Mouse (Mus musculus) lung, postnatal 14 days (tissue): ENCODE data around the gene Cog1.
"Not testable (repeated sequence)": the region's sequence is repeated elsewhere in the genome, so short reads cannot be mapped to it uniquely, and the experiment has no call there.

Experiments
- DNase-seq: peaks from one replicate; pipeline ENCODE4 v3.0.0; 2021

Cog1 gene

GRCm38 (mm10) chr11:113632303-113632702 is 16.7 kb upstream of the Cog1 start:
- DNase-seq, result no peak

DNA sequence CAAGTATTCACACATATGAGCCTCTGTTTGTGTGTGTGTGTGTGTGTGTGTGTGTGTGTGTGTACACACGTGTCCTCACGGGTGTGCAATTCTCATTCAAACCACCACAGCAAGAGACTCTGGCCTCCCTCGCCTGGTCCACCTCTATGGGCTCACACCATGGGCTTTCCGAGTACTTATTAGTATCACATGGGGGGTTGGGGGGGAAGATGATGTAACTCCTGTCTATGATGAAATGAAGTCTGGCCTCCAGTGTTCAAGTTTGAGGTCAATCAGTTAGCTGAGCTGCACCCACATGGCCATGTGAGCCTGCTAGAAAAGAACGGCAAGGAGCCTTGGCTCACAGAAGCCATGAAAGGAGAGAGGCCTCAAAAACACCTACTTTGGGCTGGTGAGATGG is 15.6 kb upstream of the Cog1 start:
- no peak for DNase-seq

DNA sequence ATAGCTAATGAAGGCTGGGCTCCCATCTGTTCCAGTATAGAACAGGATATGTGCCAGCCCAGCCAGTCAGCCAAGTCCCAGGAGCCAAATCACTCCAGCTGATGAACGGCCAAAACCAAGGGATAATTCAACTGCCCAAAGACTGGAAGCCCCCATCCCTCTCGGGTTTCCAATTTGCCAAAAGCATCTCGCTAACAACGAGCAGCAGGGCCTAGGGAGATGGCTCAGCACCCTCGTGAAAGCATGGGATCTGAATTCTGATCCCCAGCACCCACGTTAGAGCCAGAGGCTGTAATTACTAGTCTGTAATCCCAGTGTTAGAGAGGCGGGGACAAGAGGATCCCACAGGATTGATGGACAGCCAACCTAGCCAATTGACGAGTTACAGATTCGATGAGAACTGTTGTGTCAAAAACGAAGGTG is 14.3 kb upstream of the Cog1 start:
- no peak for DNase-seq

DNA sequence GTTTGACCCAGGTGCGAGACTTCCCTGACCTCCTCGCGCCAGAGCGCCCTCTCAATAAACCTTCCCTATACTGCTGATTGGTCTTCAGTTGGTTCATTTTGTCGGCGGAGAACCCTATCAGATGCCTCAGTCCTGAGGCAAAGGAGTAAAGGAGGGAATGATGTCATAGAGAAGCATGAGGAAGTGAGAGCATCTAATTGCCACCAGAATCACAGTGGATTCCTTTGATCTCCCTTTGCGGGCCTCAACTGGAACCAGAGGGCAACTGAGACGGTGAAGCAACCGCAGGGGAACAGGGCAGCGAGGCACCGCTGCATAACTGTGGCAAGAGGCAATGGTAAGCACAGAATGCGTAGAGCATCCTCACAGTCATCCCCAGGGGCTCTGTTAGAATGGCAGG is 10.3 kb upstream of the Cog1 start:
- DNase-seq, result no peak

GRCm38 (mm10) chr11:113645181-113645580 is 3.8 kb upstream of the Cog1 start:
- no peak for DNase-seq

DNA sequence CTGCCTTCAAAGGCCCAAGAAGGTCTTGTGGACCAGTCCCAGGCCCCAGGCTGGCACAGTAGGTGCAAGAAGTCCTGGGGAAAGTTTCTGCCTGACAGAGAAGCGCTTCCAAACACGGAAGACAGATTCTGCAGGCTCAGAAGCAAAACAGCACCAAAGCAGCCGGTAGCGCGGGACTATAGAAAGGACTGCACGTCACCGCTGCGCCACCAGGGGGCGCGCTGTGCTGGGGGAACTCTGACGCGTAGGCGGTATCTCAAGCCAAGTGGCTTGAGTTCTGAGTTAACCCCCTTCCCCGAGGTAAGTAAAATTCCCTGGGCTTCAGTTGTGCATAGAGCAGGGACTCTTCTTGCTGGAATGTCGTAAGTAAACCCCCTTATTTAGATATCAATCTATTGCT is 817 bp upstream of the Cog1 start:
- DNase-seq, result peak; percentile 88

DNA sequence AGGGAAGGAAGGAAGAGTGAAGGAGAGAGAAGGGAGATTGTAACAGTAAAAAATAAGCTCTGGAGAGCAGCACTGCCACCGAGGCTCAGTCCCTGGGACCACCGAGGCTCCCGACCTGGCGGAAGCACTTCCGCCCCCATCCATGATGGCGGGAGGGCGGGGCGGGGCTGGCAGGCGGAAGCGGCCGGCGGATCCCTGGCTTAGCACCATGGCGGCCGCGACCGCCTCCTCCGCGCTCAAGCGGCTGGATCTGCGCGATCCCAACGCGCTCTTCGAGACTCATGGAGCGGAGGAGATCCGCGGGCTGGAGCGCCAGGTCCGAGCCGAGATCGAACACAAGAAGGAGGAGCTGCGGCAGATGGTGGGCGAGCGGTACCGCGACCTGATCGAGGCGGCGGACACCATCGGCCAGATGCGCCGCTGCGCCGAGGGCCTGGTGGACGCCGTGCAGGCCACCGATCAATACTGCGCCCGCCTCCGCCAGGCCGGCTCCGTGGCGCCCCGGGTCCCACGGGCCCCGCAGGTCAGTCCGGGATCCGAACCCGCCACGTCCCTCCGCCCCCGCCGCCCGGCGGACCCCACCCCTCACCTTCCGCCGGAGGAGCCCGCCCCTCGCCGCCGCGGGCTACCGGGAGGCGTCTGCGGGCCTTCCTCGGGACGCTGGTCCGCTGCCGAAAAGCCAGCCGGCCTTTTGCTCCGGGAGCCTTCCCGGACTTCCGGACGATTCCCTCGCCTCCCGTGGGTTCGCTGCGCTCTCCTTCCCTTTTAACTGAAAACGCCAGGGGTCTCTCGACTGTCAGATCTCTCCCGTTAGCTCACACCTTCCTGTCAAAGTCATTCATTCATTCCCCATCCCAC is 613 bp downstream of the Cog1 start, which contains the start of gene Slc39a11:
Gene Slc39a11 (minus strand): TSS at position 727 of the 858 bp plus-strand sequence.
- peak; percentile 75 for DNase-seq

DNA sequence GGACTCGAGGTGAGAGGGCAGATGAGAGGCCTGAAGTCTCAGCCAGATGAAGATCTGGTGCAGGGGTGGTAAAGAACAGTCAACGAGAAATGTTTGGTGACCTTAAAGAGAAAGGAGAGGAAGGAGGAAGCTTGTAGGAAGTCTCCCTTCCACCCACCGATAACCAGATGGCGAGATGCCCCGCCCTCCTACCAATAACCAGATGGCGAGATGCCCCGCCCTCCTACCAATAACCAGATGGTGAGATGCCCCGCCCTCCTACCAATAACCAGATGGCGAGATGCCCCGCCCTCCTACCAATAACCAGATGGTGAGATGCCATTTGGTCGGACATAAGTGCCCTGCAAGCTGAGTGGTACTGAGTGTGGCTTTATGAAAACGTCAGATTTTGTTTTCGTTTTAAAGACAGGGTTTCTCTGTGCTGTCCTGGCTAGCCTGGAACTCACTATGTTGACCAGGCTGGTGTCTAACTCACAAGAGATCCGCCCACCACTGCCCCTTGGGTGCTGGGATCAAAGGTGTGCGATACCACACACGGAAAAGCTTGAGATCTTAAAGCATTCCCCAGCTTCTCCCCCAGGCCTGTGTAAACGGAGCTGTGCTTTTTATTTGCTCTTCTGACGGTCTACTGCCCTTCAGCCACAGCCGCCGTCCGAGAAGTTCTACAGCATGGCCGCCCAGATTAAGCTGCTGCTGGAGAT is 2.4 kb downstream of the Cog1 start:
- DNase-seq, result no peak

DNA sequence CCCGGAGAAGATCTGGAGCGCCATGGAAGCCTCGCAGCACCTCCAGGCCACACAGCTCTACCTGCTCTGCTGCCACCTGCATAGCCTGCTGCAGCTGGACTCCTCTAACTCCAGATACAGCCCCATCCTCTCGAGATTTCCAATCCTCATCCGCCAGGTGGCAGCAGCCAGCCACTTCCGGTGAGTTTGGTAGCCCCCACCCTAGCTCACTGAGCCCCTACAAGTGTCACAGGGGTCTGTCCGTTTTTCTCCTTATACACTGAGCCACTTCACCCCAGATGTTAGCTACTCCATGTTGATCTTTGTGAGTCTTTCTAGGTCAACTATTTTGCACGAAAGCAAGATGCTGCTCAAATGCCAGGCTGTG is 2.9 kb downstream of the Cog1 start:
- peak; percentile 47 for DNase-seq

- no peak for DNase-seq
Observed at GRCm38 (mm10) chr11:113652516-113652915, 3.5 kb downstream of the Cog1 start.

DNA sequence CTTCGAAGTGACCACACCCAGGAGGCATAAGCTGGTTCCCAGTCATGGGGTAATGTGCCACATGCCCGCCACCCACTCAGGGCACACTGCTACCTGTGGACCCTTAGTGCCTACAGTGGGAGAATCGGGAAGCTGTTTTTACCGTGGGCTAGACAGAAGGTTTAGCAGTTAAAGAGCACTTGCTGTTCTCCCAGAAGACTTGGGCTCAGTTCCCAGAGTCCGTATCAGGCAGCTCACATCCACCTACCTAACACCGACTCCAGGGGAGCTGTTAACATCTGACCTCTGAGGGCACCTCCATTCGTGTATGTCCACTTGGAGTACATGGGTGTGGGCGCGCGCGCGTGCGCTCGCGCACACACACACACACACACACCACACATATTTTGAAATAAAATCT is 5.1 kb downstream of the Cog1 start:
- DNase-seq, result no peak

GRCm38 (mm10) chr11:113654561-113655270 is 5.7 kb downstream of the Cog1 start:
- no peak for DNase-seq

- DNase-seq, result no peak
Observed at GRCm38 (mm10) chr11:113656511-113656932, 7.6 kb downstream of the Cog1 start.

DNA sequence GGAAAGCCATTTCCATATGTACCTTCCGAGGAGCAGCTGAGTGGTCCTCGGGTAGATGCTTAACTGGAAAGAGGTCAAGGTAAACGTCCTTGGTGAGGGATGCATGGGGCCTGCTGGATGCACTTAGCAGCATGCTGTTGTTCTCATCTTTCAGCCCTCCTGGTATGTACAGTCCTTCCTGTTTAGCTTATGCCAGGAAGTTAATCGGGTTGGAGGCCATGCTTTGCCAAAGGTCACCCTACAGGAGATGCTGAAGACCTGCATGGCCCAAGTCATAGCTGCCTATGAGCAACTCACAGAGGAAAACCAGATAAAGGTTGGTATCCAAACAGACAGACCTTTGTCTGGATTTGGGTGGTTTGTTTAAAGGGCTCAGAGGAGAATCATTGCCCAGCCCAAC is 8.3 kb downstream of the Cog1 start:
- DNase-seq, result no peak

GRCm38 (mm10) chr11:113658319-113658718 is 9.3 kb downstream of the Cog1 start:
- no peak for DNase-seq

- no peak for DNase-seq
Observed at GRCm38 (mm10) chr11:113658763-113659162, 9.8 kb downstream of the Cog1 start.

GRCm38 (mm10) chr11:113660213-113660612 is 11.2 kb downstream of the Cog1 start:
- not testable (repeated sequence) for DNase-seq

GRCm38 (mm10) chr11:113660940-113661339 is 12.0 kb downstream of the Cog1 start:
- no peak for DNase-seq

- no peak for DNase-seq
Observed at GRCm38 (mm10) chr11:113661835-113662351, 12.9 kb downstream of the Cog1 start.

DNA sequence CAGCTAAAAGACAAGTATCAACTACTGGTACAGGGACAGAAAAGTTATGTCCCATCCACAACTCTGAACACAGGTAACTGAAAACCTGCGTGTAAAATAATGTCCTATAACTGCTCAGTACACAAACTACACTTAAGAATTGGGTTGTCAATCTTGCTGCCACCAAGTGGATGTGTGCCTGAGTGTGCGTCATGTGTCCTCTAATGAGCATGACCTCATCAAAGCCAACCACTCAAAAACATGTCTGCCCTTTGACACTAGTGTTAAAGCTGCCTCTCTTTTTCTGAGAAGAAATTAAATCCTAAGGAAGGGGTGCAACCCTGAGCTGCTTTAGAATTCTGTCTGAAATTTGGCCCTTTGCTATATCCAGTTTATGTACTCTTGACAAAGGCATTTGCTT is 15.3 kb downstream of the Cog1 start:
- DNase-seq, result no peak

DNA sequence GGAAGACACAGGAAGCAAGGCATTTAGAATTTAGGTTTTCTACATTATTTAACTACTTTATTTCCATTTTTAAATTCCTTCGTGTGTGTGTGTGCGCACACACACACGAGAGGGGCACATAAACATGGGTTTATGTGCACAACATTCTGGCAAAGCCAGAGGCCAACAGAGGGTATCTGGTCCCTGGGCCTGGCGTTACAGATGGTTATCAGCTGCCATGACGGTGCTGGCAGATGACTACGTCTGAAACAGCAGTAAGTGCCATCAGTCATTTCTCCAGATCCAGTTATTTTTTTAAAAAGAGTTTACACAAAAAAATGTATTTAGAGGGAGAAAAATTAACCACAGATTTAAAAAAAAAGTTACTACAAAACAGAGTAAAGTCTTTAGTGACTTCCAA is 17.2 kb downstream of the Cog1 start:
- DNase-seq, result no peak

- DNase-seq, result no peak
Observed at GRCm38 (mm10) chr11:113666648-113667047, 17.7 kb downstream of the Cog1 start.

DNA sequence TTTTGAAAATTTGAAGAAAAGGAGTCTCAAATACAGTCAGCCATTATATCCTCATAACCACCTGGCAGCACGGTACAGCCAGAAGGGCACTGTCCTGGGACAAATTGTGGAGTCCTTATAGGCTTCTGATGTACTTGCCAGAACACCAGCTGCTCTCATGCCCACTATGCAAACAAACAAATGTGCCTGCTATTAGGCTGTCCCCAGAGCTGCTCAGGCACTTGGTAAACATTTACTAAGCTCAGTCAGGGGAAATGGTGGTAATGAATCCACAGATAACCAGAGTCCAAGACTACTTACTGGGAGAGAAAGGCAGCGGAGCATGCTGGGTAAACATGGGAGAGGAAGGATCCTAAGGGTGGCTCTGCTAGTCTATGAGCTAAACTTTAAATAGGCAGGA is 18.2 kb downstream of the Cog1 start:
- DNase-seq, result no peak
